Mouse (Mus musculus): ENCODE measurements around the gene Hadha.

DNA sequence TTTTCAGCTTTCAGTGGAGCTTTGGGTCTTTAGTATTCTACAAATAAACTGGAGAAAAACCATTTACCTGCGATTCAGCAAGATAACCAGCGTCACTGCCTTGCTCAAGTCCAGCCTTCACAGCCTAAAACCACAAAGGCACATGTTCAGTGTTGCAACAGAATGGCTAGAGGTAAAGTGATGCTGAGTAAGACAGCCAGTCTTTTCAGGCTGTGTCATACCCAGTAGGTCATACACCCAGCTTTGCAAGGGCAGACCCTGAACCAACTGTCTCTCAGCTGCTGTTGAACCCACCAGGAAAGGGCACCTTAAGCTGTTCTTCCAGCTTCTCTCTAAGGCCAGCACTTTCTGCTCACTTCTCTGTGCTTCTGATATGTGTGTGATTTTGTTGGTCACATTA, 22.8 kb downstream of the Hadha start:
- TF ChIP-seq CTCF (conservative IDR thresholded peaks at IDR 0.05; ENCODE audit: insufficient read depth, insufficient read length, low read depth, low read length), result no peak
- no peak for TF ChIP-seq POLR2A (IDR thresholded peaks at IDR 0.05; ENCODE audit: low read depth, low read length)

Measured in kidney, adult 2 months (tissue).